In the genomic region with DNA sequence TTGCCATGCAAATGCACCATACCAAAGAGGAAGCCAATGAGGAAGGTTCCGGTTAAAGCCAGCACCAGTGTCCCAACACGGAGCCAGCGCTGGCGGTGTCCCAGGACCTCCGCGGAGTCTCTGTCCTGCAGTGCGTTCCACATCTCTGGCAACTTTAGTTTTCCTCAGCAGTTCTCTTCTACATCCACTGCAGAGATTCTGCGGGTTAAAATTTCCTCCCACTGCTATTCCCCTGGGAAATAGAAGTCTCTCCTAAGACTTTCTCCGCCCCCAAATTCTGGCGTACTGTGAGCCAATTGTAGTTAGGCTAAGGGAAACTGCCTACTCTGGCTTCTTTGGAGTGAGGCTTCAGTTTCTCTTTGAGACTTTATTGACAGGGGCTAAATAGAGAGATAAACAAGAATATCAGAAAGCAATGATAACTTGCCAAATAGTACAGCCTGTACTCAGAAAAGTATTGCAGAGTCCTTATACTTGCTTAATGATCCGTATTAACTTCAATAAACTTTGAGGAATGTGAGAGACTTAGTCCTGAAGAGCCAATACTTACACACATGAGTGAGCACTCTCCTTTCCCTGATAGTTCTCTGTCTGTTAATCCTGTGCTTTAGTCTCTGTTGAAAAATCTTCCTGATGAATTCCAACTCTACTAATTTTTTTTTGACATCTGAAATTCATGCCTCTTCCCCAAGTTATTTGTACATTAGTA, we compare ENCODE assay signal across 10 mouse cellular contexts. TPM values are rescaled to one million over a fixed set of nuclear protein-coding genes. Genes with fewer than 3 reads are reported as not detected.
A peak's percentile ranks its signal among the peaks of the same experiment; 100 is the strongest.
DNase-seq lines count a peak whose midpoint lies in the region; ATAC-seq and TF ChIP-seq lines count a peak whose summit lies in the region.
"Had no signal": no experiment of that assay in that cellular context is flagged by ENCODE, and none has a peak within 500 bp of the region (broad histone marks: within the 10 kb centered on the region; RNA-seq: fewer than 3 reads in every experiment).

Gene Folh1 (minus strand): TSS at position 327 of the 709 bp plus-strand sequence.

- peak within 1 kb of the TSS; percentile 52 for H3K4me3 ChIP-seq in heart, embryonic 10.5 days
- peak within 1 kb of the TSS; percentile 12 to 25 for H3K4me3 ChIP-seq in heart, embryonic 14.5 days (ENCODE audit: control insufficient read depth in 1 of 2, insufficient read depth in 1 of 2, low read depth in 1 of 2, low read length in 2 of 2)
- peak within 1 kb of the TSS; percentile 58 for H3K4me3 ChIP-seq in layer of hippocampus, adult 2 months
- peak within 1 kb of the TSS; percentile 5; the same call in 1 of the 2 replicates for H3K4me3 ChIP-seq in midbrain, embryonic 14.5 days (replicated peaks; ENCODE audit: low read depth, low read length)

- no peak within 1 kb of the TSS for H3K27ac ChIP-seq in heart, embryonic 10.5 days
- no peak within 1 kb of the TSS for H3K27ac ChIP-seq in heart, embryonic 14.5 days (replicated peaks in 1 of 2; ENCODE audit: control insufficient read depth in 1 of 2, insufficient read depth in 1 of 2, low read depth in 2 of 2, low read length in 2 of 2)
- peak within 1 kb of the TSS; percentile 80 for H3K27ac ChIP-seq in layer of hippocampus, adult 2 months
- no peak within 1 kb of the TSS for H3K27ac ChIP-seq in midbrain, embryonic 14.5 days (replicated peaks; ENCODE audit: low read depth, low read length)

- no peaks in the 10 kb centered on the region for H3K27me3 ChIP-seq in heart, embryonic 10.5 days (ENCODE audit: insufficient read depth, poor library complexity, severe bottlenecking)
- no peaks in the 10 kb centered on the region for H3K27me3 ChIP-seq in heart, embryonic 14.5 days (ENCODE audit: control insufficient read depth, insufficient read depth, low read length)
- no peaks in the 10 kb centered on the region for H3K27me3 ChIP-seq in midbrain, embryonic 14.5 days (ENCODE audit: control insufficient read depth, insufficient read depth, low read length)

- H3K4me2 ChIP-seq in heart, embryonic 14.5 days (ENCODE audit: low read length) = peak within 1 kb of the TSS; percentile 55
- peak within 1 kb of the TSS; percentile 46 for H3K4me2 ChIP-seq in midbrain, embryonic 14.5 days (ENCODE audit: low read length)

- no peak for ATAC-seq in heart, embryonic 14.5 days (ENCODE audit: insufficient number of reproducible peaks, insufficient read depth, low FRiP score, low read depth)
- ATAC-seq in midbrain, embryonic 14.5 days (ENCODE audit: low FRiP score, low TSS enrichment) = 0 out of 2 replicates have a peak, but pooled peaks have one; percentile 27
- ATAC-seq in granulocyte monocyte progenitor cell, adult 5-6 weeks (replicated peaks; ENCODE audit: poor library complexity, severe bottlenecking) = no peak

- TF ChIP-seq CTCF in layer of hippocampus, adult 2 months (conservative IDR thresholded peaks at IDR 0.05) = no peak

- 6% methylated on average over 11 of the region's 11 CpGs for WGBS in heart, embryonic 10.5 days
- WGBS in heart, embryonic 14.5 days = 4% methylated on average over 11 of the region's 11 CpGs
- WGBS in midbrain, embryonic 14.5 days = 4% methylated on average over 11 of the region's 11 CpGs

- H3K4me1 ChIP-seq in heart, embryonic 10.5 days = no peaks in the 10 kb centered on the region; the same call in 1 of the 2 replicates
- H3K4me1 ChIP-seq in heart, embryonic 14.5 days (ENCODE audit: control insufficient read depth in 2 of 2, insufficient read depth in 2 of 2, low read length in 2 of 2) = no peaks in the 10 kb centered on the region
- peaks cover 6% of the 10 kb centered on the region for H3K4me1 ChIP-seq in midbrain, embryonic 14.5 days (ENCODE audit: control insufficient read depth, insufficient read depth, low read length)

- H3K9ac ChIP-seq in heart, embryonic 14.5 days (ENCODE audit: low read length) = no peak within 1 kb of the TSS
- no peak within 1 kb of the TSS for H3K9ac ChIP-seq in midbrain, embryonic 14.5 days (replicated peaks; ENCODE audit: low read length)

- no peaks in the 10 kb centered on the region for H3K36me3 ChIP-seq in heart, embryonic 10.5 days
- H3K36me3 ChIP-seq in heart, embryonic 14.5 days (ENCODE audit: control insufficient read depth, insufficient read depth, low read length) = no peaks in the 10 kb centered on the region
- no peaks in the 10 kb centered on the region for H3K36me3 ChIP-seq in midbrain, embryonic 14.5 days (ENCODE audit: control insufficient read depth, insufficient read depth, low read length)
- H3K36me3 ChIP-seq: G1E had no signal

- no peaks in the 10 kb centered on the region for H3K9me3 ChIP-seq in heart, embryonic 10.5 days
- no peaks in the 10 kb centered on the region for H3K9me3 ChIP-seq in heart, embryonic 14.5 days (ENCODE audit: control insufficient read depth, low read length)
- no peaks in the 10 kb centered on the region for H3K9me3 ChIP-seq in midbrain, embryonic 14.5 days (ENCODE audit: control insufficient read depth, low read length)

- DNase-seq in heart, embryonic 10.5 days (ENCODE audit: low spot score) = no peak
- DNase-seq in heart, adult 8-10 months (ENCODE audit: low spot score) = no peak
- DNase-seq in cerebellum, postnatal 36 days = peak; percentile 9 to 12
- peak; percentile 14 to 16 for DNase-seq in layer of hippocampus, adult 2 months (ENCODE audit: low spot score in 2 of 2)
- DNase-seq in midbrain, embryonic 14.5 days = peak; percentile 50
- DNase-seq in thymus, postnatal 10 days (ENCODE audit: low spot score in 2 of 2) = no peak

RNA-seq across cellular contexts. Expression of gene Folh1, which starts in this region (rescaled TPM):
- polyA plus RNA-seq in heart, embryonic 10.5 days (2016; fragmentation: Nextera tagmentation; extraction: Ambion mirVana) = not detected in 2 replicates
- under 1 TPM in 2 of 4 experiments, not detected in 2; 0.13 to 0.19 TPM for total RNA-seq in heart, adult 8-10 months (2022)
- 0.15 TPM in 1 of 2 replicates, not detected in the other for polyA plus RNA-seq in heart, embryonic 14.5 days (2014; fragmentation: Nextera tagmentation; extraction: Ambion mirVana)
- total RNA-seq in layer of hippocampus, adult 2 months (2021) = 1 to 10 TPM; 7.4 to 7.5 TPM
- 0.17 and 0.73 TPM in 2 replicates for polyA plus RNA-seq in midbrain, embryonic 14.5 days (2014; fragmentation: Nextera tagmentation; extraction: Ambion mirVana)
- not detected in 2 replicates for total RNA-seq in granulocyte monocyte progenitor cell, adult 5-6 weeks (2014; fragmentation: Nextera tagmentation)
- total RNA-seq in granulocyte monocyte progenitor cell, adult 5-6 weeks (2017) = not detected in 2 replicates
- total RNA-seq: heart, postnatal 10 days had no signal
- polyA plus RNA-seq: G1E had no signal

Comparison
In these comparisons a context has a peak if more than half of its experiments do, and no peak if none do; other contexts are left out.
1. RNA of gene Folh1 (total RNA-seq): 7.4 to 7.5 TPM in layer of hippocampus, adult 2 months; 0.13 to 0.19 TPM in heart, adult 8-10 months and not detected in granulocyte monocyte progenitor cell, adult 5-6 weeks; every median in the first group is over 4 times any median in the second.
2. Peak in DNase-seq, ATAC-seq, H3K4me3 ChIP-seq and H3K4me2 ChIP-seq in midbrain, embryonic 14.5 days; RNA of the gene not detected or under 1 TPM.
3. DNase-seq: peak in cerebellum, postnatal 36 days (2 of 2) and layer of hippocampus, adult 2 months (2 of 2); none in heart, embryonic 10.5 days (single experiment), heart, adult 8-10 months (single experiment) and thymus, postnatal 10 days (0 of 2).
4. H3K4me3 ChIP-seq: peak in every context shown above with its lines; median percentile 58 in layer of hippocampus, adult 2 months; 52 in heart, embryonic 10.5 days; 18 in heart, embryonic 14.5 days; 5 in midbrain, embryonic 14.5 days.